Mouse (Mus musculus) cortical plate, adult 2 months (tissue): ENCODE data around the gene Omp. TPM values are rescaled to one million over a fixed set of nuclear protein-coding genes. Genes with fewer than 3 reads are reported as not detected.

Experiments used
- H3K27ac ChIP-seq: fragments of 200-500 bp; 2 replicates; pipeline ENCODE4 v1.5.1; 2012; ENCODE audit warnings: low read length, control low read depth, inconsistent platforms; ENCODE audit not compliant: insufficient read depth
- H3K4me1 ChIP-seq: fragments of 200-500 bp; 2 replicates; pipeline ENCODE4 v1.6.1; 2011; ENCODE audit warnings: low read length; ENCODE audit not compliant: control insufficient read depth, insufficient read depth
- H3K4me3 ChIP-seq: fragments of 200-500 bp; 2 replicates; pipeline ENCODE4 v1.5.1; 2011; ENCODE audit warnings: mild to moderate bottlenecking, low read length, control low read depth; ENCODE audit not compliant: insufficient read depth
- CTCF ChIP-seq: fragments of 200-500 bp; IDR thresholded peaks from 2 replicates; pipeline ENCODE4 v1.5.1; 2011; ENCODE audit warnings: mild to moderate bottlenecking, control low read depth, low read length; ENCODE audit not compliant: insufficient read depth; ENCODE audit errors: extremely low read depth
- POLR2A ChIP-seq: fragments of 200-500 bp; IDR thresholded peaks from 2 replicates; pipeline ENCODE4 v1.6.1; 2011; ENCODE audit warnings: mild to moderate bottlenecking, low read length, control low read depth; ENCODE audit not compliant: insufficient read depth; ENCODE audit errors: extremely low read depth
- polyA plus RNA-seq: library from polyadenylated mRNA; depleted of rRNA; stranded (reverse); fragments of >200 nt; gene quantifications from 2 replicates; pipeline ENCODE4 v1.2.3, GENCODE M21; 2012

The Omp gene
- polyA plus RNA-seq, 1 experiment = 0.33 TPM

GRCm38 (mm10) chr7:98156280-98156665 is 11.0 kb upstream of the Omp start:
- no peaks in the 10 kb centered on the region for H3K4me1 ChIP-seq
- TF ChIP-seq POLR2A = no peak
- TF ChIP-seq CTCF = no peak
- H3K4me3 ChIP-seq = no peak overlapping the region
- H3K27ac ChIP-seq = no peak overlapping the region

- TF ChIP-seq POLR2A (no peak), CTCF (peak; percentile 94)
- H3K4me3 ChIP-seq = no peak overlapping the region
- no peak overlapping the region for H3K27ac ChIP-seq
- no peaks in the 10 kb centered on the region for H3K4me1 ChIP-seq
These were observed 10.4 kb upstream of the Omp start for GRCm38 (mm10) chr7:98155546-98156279.

- TF ChIP-seq POLR2A = no peak
- no peak for TF ChIP-seq CTCF
- Histone ChIP-seq H3K4me3 (no peak overlapping the region), H3K4me1 (no peaks in the 10 kb centered on the region), H3K27ac (no peak overlapping the region)
These were observed 8.6 kb upstream of the Omp start for GRCm38 (mm10) chr7:98153892-98154291.

- no peaks in the 10 kb centered on the region for H3K4me1 ChIP-seq
- H3K4me3 ChIP-seq = no peak overlapping the region
- TF ChIP-seq POLR2A (no peak), CTCF (0 out of 2 replicates have a peak, but pooled peaks have one; percentile 11)
- H3K27ac ChIP-seq = no peak overlapping the region
These were observed 8.0 kb upstream of the Omp start for GRCm38 (mm10) chr7:98153345-98153744.

GRCm38 (mm10) chr7:98152400-98152799 is 7.1 kb upstream of the Omp start:
- Histone ChIP-seq H3K4me1 (no peaks in the 10 kb centered on the region), H3K4me3 (no peak overlapping the region), H3K27ac (no peak overlapping the region)
- no peak for TF ChIP-seq CTCF
- no peak for TF ChIP-seq POLR2A

- peak; percentile 31; the same call in 1 of the 2 replicates for TF ChIP-seq CTCF
- TF ChIP-seq POLR2A = no peak
- Histone ChIP-seq H3K27ac (no peak overlapping the region), H3K4me1 (no peaks in the 10 kb centered on the region), H3K4me3 (no peak overlapping the region)
These were observed 5.2 kb upstream of the Omp start for GRCm38 (mm10) chr7:98150525-98150924.

GRCm38 (mm10) chr7:98149802-98150201 is 4.5 kb upstream of the Omp start:
- Histone ChIP-seq H3K4me1 (no peaks in the 10 kb centered on the region), H3K27ac (no peak overlapping the region), H3K4me3 (no peak overlapping the region)
- TF ChIP-seq CTCF = no peak
- no peak for TF ChIP-seq POLR2A

- H3K27ac ChIP-seq = no peak overlapping the region
- no peaks in the 10 kb centered on the region for H3K4me1 ChIP-seq
- TF ChIP-seq CTCF = no peak
- TF ChIP-seq POLR2A = no peak
- no peak overlapping the region for H3K4me3 ChIP-seq
These were observed 3.6 kb upstream of the Omp start for GRCm38 (mm10) chr7:98148721-98149407.

GRCm38 (mm10) chr7:98147766-98148165 is 2.5 kb upstream of the Omp start:
- no peaks in the 10 kb centered on the region for H3K4me1 ChIP-seq
- H3K27ac ChIP-seq = no peak overlapping the region
- H3K4me3 ChIP-seq = no peak overlapping the region
- TF ChIP-seq CTCF (no peak), POLR2A (no peak)

GRCm38 (mm10) chr7:98146447-98146845 is 1.1 kb upstream of the Omp start:
- H3K4me3 ChIP-seq = no peak overlapping the region
- no peaks in the 10 kb centered on the region for H3K4me1 ChIP-seq
- H3K27ac ChIP-seq = no peak overlapping the region
- TF ChIP-seq POLR2A (no peak), CTCF (no peak)

- no peaks in the 10 kb centered on the region for H3K4me1 ChIP-seq
- no peak overlapping the region for H3K4me3 ChIP-seq
- TF ChIP-seq POLR2A = no peak
- no peak for TF ChIP-seq CTCF
- H3K27ac ChIP-seq = no peak overlapping the region
These were observed 642 bp upstream of the Omp start for GRCm38 (mm10) chr7:98145842-98146446.
